9 mouse cellular contexts compared by ENCODE assay signal in the genomic region with DNA sequence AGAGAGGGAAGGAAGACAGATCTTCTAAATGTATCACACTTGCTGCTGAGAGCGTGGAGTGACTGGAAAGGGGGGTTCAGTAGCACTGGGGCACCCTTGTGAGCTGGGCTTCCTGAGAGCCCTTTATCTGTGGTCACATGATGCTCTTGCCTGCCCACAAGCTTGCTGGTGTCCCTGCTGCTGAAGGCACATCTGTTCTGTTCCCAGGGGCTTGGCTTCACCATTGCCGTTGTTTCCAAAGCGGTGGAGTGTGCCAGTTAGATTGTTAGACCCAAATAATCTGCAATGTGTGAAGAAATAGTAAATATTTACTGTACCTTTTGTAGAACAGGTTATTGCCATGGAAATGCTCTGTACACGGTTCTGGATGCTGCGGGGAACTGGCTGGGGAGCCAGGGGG.
DNase-seq lines count a peak whose midpoint lies in the region; ATAC-seq and TF ChIP-seq lines count a peak whose summit lies in the region.
"Had no signal": no experiment of that assay in that cellular context is flagged by ENCODE, and none has a peak within 500 bp of the region (broad histone marks: within the 10 kb centered on the region; RNA-seq: fewer than 3 reads in every experiment).

No protein-coding gene starts in this region.

- ATAC-seq in lung, embryonic 14.5 days (ENCODE audit: insufficient read depth): peak; percentile 49; the same call in 1 of the 2 replicates
- peak; percentile 50; the same call in 1 of the 2 replicates for ATAC-seq in forebrain, embryonic 14.5 days

- H3K27ac ChIP-seq in lung, embryonic 14.5 days (ENCODE audit: low read depth): no peak overlapping the region
- H3K27ac ChIP-seq in forebrain, embryonic 14.5 days (ENCODE audit: low read depth, low read length): no peak overlapping the region; the same call in 1 of the 2 replicates
- H3K27ac ChIP-seq: macrophage had no signal

- no peak for DNase-seq in lung, embryonic 14.5 days
- DNase-seq in lung, postnatal 14 days: no peak
- DNase-seq in forebrain, embryonic 14.5 days (ENCODE audit: low spot score): peak; percentile 40
- DNase-seq in thymus, postnatal 0 days (ENCODE audit: low spot score): peak; percentile 67
- no peak for DNase-seq in embryo, embryonic 10.5 days (ENCODE audit: low spot score)
- DNase-seq in frontal cortex, postnatal 25 days (ENCODE audit: low spot score in 2 of 2): no peak
- no peak for DNase-seq in kidney, postnatal 36 days

- H3K4me3 ChIP-seq in lung, embryonic 14.5 days (ENCODE audit: low read depth, low read length): no peak overlapping the region
- H3K4me3 ChIP-seq in forebrain, embryonic 14.5 days (ENCODE audit: low read depth, low read length): no peak overlapping the region
- H3K4me3 ChIP-seq in megakaryocyte, embryonic 14.5 days (replicated peaks): peak overlapping the region; percentile 51

- no peak overlapping the region for H3K4me2 ChIP-seq in lung, embryonic 14.5 days
- no peak overlapping the region for H3K4me2 ChIP-seq in forebrain, embryonic 14.5 days (ENCODE audit: low read length)

- no peak for TF ChIP-seq CTCF in lung, embryonic 14.5 days (IDR thresholded peaks at IDR 0.05; ENCODE audit: low read depth)

- no peaks in the 10 kb centered on the region for H3K4me1 ChIP-seq in lung, embryonic 14.5 days (ENCODE audit: insufficient read depth)
- H3K4me1 ChIP-seq in forebrain, embryonic 14.5 days (ENCODE audit: control insufficient read depth, insufficient read depth, low read length): peaks cover 11% of the 10 kb centered on the region
- peaks cover 55% of the 10 kb centered on the region for H3K4me1 ChIP-seq in megakaryocyte, embryonic 14.5 days

- H3K9ac ChIP-seq in lung, embryonic 14.5 days: no peak overlapping the region
- no peak overlapping the region for H3K9ac ChIP-seq in forebrain, embryonic 14.5 days (ENCODE audit: low read length)

- H3K9me3 ChIP-seq in lung, embryonic 14.5 days (ENCODE audit: low read depth, low read length): no peaks in the 10 kb centered on the region
- no peaks in the 10 kb centered on the region for H3K9me3 ChIP-seq in forebrain, embryonic 14.5 days (replicated peaks; ENCODE audit: control insufficient read depth, low read length)
- no peaks in the 10 kb centered on the region for H3K9me3 ChIP-seq in megakaryocyte, embryonic 14.5 days

- H3K27me3 ChIP-seq in lung, embryonic 14.5 days (ENCODE audit: insufficient read depth, low read length): no peaks in the 10 kb centered on the region
- no peaks in the 10 kb centered on the region for H3K27me3 ChIP-seq in forebrain, embryonic 14.5 days (replicated peaks; ENCODE audit: control insufficient read depth, insufficient read depth, low read length)
- H3K27me3 ChIP-seq in megakaryocyte, embryonic 14.5 days (replicated peaks): peaks cover 1% of the 10 kb centered on the region

- no peaks in the 10 kb centered on the region for H3K36me3 ChIP-seq in lung, embryonic 14.5 days (ENCODE audit: insufficient read depth)
- no peaks in the 10 kb centered on the region for H3K36me3 ChIP-seq in forebrain, embryonic 14.5 days (ENCODE audit: control insufficient read depth, insufficient read depth, low read length)
- H3K36me3 ChIP-seq in megakaryocyte, embryonic 14.5 days (replicated peaks; ENCODE audit: low read length): no peaks in the 10 kb centered on the region

- whole genome bisulfite sequencing in lung, embryonic 14.5 days: 37% methylated on average over 5 of the region's 5 CpGs
- 49% methylated on average over 5 of the region's 5 CpGs for WGBS in forebrain, embryonic 14.5 days

Comparison
In these comparisons a context has a peak if more than half of its experiments do, and no peak if none do; other contexts are left out.
1. DNase-seq: peak in forebrain, embryonic 14.5 days (single experiment) and thymus, postnatal 0 days (single experiment); none in lung, embryonic 14.5 days (single experiment), lung, postnatal 14 days (single experiment), embryo, embryonic 10.5 days (single experiment), frontal cortex, postnatal 25 days (0 of 2) and kidney, postnatal 36 days (0 of 2).